Mouse (Mus musculus) MEL (cell line): Measurements from ENCODE around the gene Tenm3. TPM values are rescaled to one million over a fixed set of nuclear protein-coding genes. Genes with fewer than 3 reads are reported as not detected.

Source experiments
- DNase-seq: peaks from one replicate; pipeline ENCODE4 v3.0.0; 2011; ENCODE audit warnings: low read depth, low spot score
- H3K27ac ChIP-seq: 2 replicates; pipeline ENCODE4 v1.5.1; 2012; ENCODE audit warnings: low read depth, mild to moderate bottlenecking, control low read depth, low read length, moderate library complexity; ENCODE audit not compliant: control insufficient read depth
- H3K27me3 ChIP-seq, 2 experiments: fragments of 150-350 bp in 1 of 2; sonication (generic) in 1 of 2; 2 replicates each; pipeline ENCODE4 v1.6.1; 2012; ENCODE audit warnings: low read length in 2 of 2, mild to moderate bottlenecking in 2 of 2, improper control_type of control experiment in 1 of 2, moderate library complexity in 1 of 2; ENCODE audit not compliant: insufficient read depth in 2 of 2, control insufficient read depth in 1 of 2
- H3K36me3 ChIP-seq, 2 experiments: 2 replicates each; pipeline ENCODE4 v1.6.1; 2012 to 2014; ENCODE audit warnings: low read length in 2 of 2, improper control_type of control experiment in 1 of 2, inconsistent platforms in 1 of 2, mild to moderate bottlenecking in 1 of 2; ENCODE audit not compliant: insufficient read depth in 2 of 2, control insufficient read depth in 1 of 2
- H3K4me1 ChIP-seq, 2 experiments: fragments of 150-350 bp in 1 of 2; sonication (generic) in 1 of 2; 2 replicates each; pipeline ENCODE4 v1.6.1; 2012; ENCODE audit warnings: low read length in 2 of 2, improper control_type of control experiment in 1 of 2, mild to moderate bottlenecking in 1 of 2; ENCODE audit not compliant: insufficient read depth in 2 of 2, control insufficient read depth in 1 of 2
- H3K4me3 ChIP-seq, 2 experiments: fragments of 150-350 bp in 1 of 2; sonication (generic) in 1 of 2; 2 replicates each; pipeline ENCODE4 v1.5.1; 2012; ENCODE audit warnings: low read depth in 2 of 2, low read length in 2 of 2, mild to moderate bottlenecking in 2 of 2, moderate library complexity in 2 of 2, control low read depth in 1 of 2, improper control_type of control experiment in 1 of 2; ENCODE audit not compliant: control insufficient read depth in 1 of 2, insufficient read depth in 1 of 2
- H3K79me2 ChIP-seq: 2 replicates; pipeline ENCODE4 v1.6.1; 2012; ENCODE audit warnings: mild to moderate bottlenecking, low read length, moderate library complexity; ENCODE audit not compliant: control insufficient read depth, poor library complexity, insufficient read depth
- H3K9ac ChIP-seq: 2 replicates; pipeline ENCODE4 v1.6.1; 2012; ENCODE audit warnings: low read depth, mild to moderate bottlenecking, control low read depth, low read length, moderate library complexity; ENCODE audit not compliant: control insufficient read depth, poor library complexity, severe bottlenecking
- H3K9me3 ChIP-seq: fragments of 150-350 bp; sonication (generic); replicated peaks from 2 replicates; pipeline ENCODE4 v1.6.1; 2012; ENCODE audit warnings: mild to moderate bottlenecking, low read length, improper control_type of control experiment, moderate library complexity; ENCODE audit not compliant: insufficient read depth
- CHD2 ChIP-seq: IDR thresholded peaks from 2 replicates; pipeline ENCODE4 v1.6.1; 2011; ENCODE audit warnings: low read length, improper control_type of control experiment
- CTCF ChIP-seq, 3 experiments: IDR thresholded peaks in 2 of 3; conservative IDR thresholded peaks in 1 of 3; 2 replicates each; pipeline ENCODE4 v1.5.1; 2011 to 2012; ENCODE audit warnings: low read length in 3 of 3, low read depth in 2 of 3, mild to moderate bottlenecking in 2 of 3, improper control_type of control experiment in 1 of 3, inconsistent platforms in 1 of 3, mixed read lengths in 1 of 3, moderate library complexity in 1 of 3; ENCODE audit not compliant: control insufficient read depth in 1 of 3, insufficient read depth in 1 of 3, poor library complexity in 1 of 3, severe bottlenecking in 1 of 3
- ELF1 ChIP-seq: IDR thresholded peaks from 2 replicates; pipeline ENCODE4 v1.6.1; 2014; ENCODE audit warnings: low read depth, mild to moderate bottlenecking, inconsistent platforms, low read length, improper control_type of control experiment, moderate library complexity
- EP300 ChIP-seq, 2 experiments: IDR thresholded peaks; 2 replicates each; pipeline ENCODE4 v1.6.1; 2011; ENCODE audit warnings: improper control_type of control experiment in 2 of 2, low read length in 2 of 2, low read depth in 1 of 2, mild to moderate bottlenecking in 1 of 2
- ETS1 ChIP-seq: IDR thresholded peaks from 2 replicates; pipeline ENCODE4 v1.6.1; 2012; ENCODE audit warnings: low read depth, mild to moderate bottlenecking, inconsistent platforms, low read length, improper control_type of control experiment, moderate library complexity
- GABPA ChIP-seq: IDR thresholded peaks from 2 replicates; pipeline ENCODE4 v1.6.1; 2012; ENCODE audit warnings: low read depth, mild to moderate bottlenecking, inconsistent platforms, low read length, improper control_type of control experiment, moderate library complexity
- KAT2A ChIP-seq: conservative IDR thresholded peaks from 2 replicates; pipeline ENCODE4 v1.6.1; 2012; ENCODE audit warnings: low read depth, low read length, improper control_type of control experiment, inconsistent platforms
- MYB ChIP-seq: IDR thresholded peaks from 2 replicates; pipeline ENCODE4 v1.6.1; 2011; ENCODE audit warnings: mild to moderate bottlenecking, low read depth, low read length, improper control_type of control experiment
- POLR2A ChIP-seq, 2 experiments: IDR thresholded peaks; 2 replicates each; pipeline ENCODE4 v1.6.1; 2011 to 2012; ENCODE audit warnings: low read length in 2 of 2, mild to moderate bottlenecking in 2 of 2, control low read depth in 1 of 2, improper control_type of control experiment in 1 of 2, low read depth in 1 of 2, moderate library complexity in 1 of 2; ENCODE audit not compliant: control insufficient read depth in 1 of 2, insufficient read depth in 1 of 2, poor library complexity in 1 of 2
- POLR2AphosphoS5 ChIP-seq: IDR thresholded peaks from 2 replicates; pipeline ENCODE4 v1.6.1; 2012; ENCODE audit warnings: low read depth, borderline replicate concordance, mild to moderate bottlenecking, inconsistent platforms, low read length, moderate library complexity, mixed read lengths
- RCOR1 ChIP-seq: IDR thresholded peaks from 2 replicates; pipeline ENCODE4 v1.6.1; 2012; ENCODE audit warnings: low read depth, mild to moderate bottlenecking, inconsistent platforms, low read length, improper control_type of control experiment
- SMC3 ChIP-seq: IDR thresholded peaks from 2 replicates; pipeline ENCODE4 v1.6.1; 2011; ENCODE audit warnings: low read depth, low read length, improper control_type of control experiment
- TAL1 ChIP-seq: IDR thresholded peaks from 2 replicates; pipeline ENCODE4 v1.6.1; 2012; ENCODE audit warnings: mild to moderate bottlenecking, inconsistent platforms, low read length, moderate library complexity, mixed read lengths
- USF1 ChIP-seq: IDR thresholded peaks from 2 replicates; pipeline ENCODE4 v1.6.1; 2014; ENCODE audit warnings: low read depth, mild to moderate bottlenecking, inconsistent platforms, low read length, improper control_type of control experiment, moderate library complexity
- USF2 ChIP-seq, 2 experiments: IDR thresholded peaks; 2 replicates each; pipeline ENCODE4 v1.6.1; 2011 to 2012; ENCODE audit warnings: improper control_type of control experiment in 2 of 2, low read length in 2 of 2, borderline replicate concordance in 1 of 2, inconsistent platforms in 1 of 2, low read depth in 1 of 2, mild to moderate bottlenecking in 1 of 2; ENCODE audit not compliant: insufficient read depth in 1 of 2
- ZC3H11A ChIP-seq: IDR thresholded peaks from 2 replicates; pipeline ENCODE4 v1.6.1; 2012; ENCODE audit warnings: low read depth, mild to moderate bottlenecking, inconsistent platforms, low read length, improper control_type of control experiment
- ZKSCAN1 ChIP-seq: IDR thresholded peaks from 2 replicates; pipeline ENCODE4 v1.6.1; 2012; ENCODE audit warnings: low read depth, mild to moderate bottlenecking, inconsistent platforms, low read length, improper control_type of control experiment, moderate library complexity
- ZNF384 ChIP-seq: IDR thresholded peaks from 2 replicates; pipeline ENCODE4 v1.6.1; 2012; ENCODE audit warnings: low read depth, mild to moderate bottlenecking, inconsistent platforms, low read length, improper control_type of control experiment
- polyA plus RNA-seq, 2 experiments: library from polyadenylated mRNA; stranded (reverse) in 1 of 2; unstranded in 1 of 2; fragments of >175 nt in 1 of 2; fragments of >200 nt in 1 of 2; gene quantifications; 2 replicates each; pipeline versions ENCODE4 v1.2.1 to v1.2.4; 2012; ENCODE audit warnings: low replicate concordance in 2 of 2, low read depth in 1 of 2; ENCODE audit not compliant: insufficient read length in 2 of 2, insufficient read depth in 1 of 2, missing spikeins in 1 of 2
- total RNA-seq: library from RNA; depleted of rRNA; stranded (reverse); fragments of 300-350 nt; gene quantifications from 2 replicates; pipeline ENCODE4 v1.2.3, GENCODE M21; 2012

The Tenm3 gene
- total and polyA plus RNA-seq, 3 experiments = not detected

DNA sequence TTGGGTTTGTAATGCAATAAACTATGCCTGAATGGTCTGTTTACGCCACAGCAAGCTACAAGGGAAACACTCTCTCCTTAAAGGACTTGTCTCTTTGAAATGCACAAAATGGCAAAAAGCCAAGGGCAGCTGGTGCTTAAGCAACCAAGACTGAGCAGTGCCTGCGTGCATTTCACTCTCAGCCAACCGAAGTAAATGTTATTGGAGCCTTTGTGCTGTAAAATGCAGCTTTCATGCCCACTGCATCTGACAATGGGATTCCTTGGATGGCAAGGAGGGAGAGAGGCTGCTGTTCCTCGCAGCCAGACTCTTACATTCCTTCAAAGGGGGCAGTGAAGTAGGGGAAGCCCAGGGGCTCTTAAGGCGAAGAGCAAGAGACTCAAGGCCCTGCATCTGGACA lies 385.4 kb downstream of the Tenm3 start:
- no peaks in the 10 kb centered on the region for H3K27me3 ChIP-seq
- H3K9ac ChIP-seq = no peak overlapping the region
- H3K4me3 ChIP-seq = no peak overlapping the region
- no peak for DNase-seq
- no peak overlapping the region for H3K27ac ChIP-seq
- H3K9me3 ChIP-seq = no peaks in the 10 kb centered on the region
- no peak for TF ChIP-seq ELF1
- no peak for TF ChIP-seq CHD2
- TF ChIP-seq USF1 = no peak
- no peak for TF ChIP-seq TAL1
- no peak for TF ChIP-seq MYB
- TF ChIP-seq KAT2A = no peak
- no peak for TF ChIP-seq ZC3H11A
- TF ChIP-seq POLR2A (IDR thresholded peaks at IDR 0.05; ENCODE audit: control insufficient read depth in 1 of 2, insufficient read depth in 1 of 2, low read depth in 1 of 2, low read length in 2 of 2, poor library complexity in 1 of 2) = no peak
- TF ChIP-seq ZKSCAN1 = no peak
- TF ChIP-seq GABPA = no peak
- no peak for TF ChIP-seq EP300 (IDR thresholded peaks at IDR 0.05; ENCODE audit: low read depth in 1 of 2, low read length in 2 of 2)
- TF ChIP-seq ZNF384 = no peak
- TF ChIP-seq RCOR1 = no peak
- no peak for TF ChIP-seq SMC3
- no peak for TF ChIP-seq POLR2AphosphoS5
- no peak for TF ChIP-seq ETS1
- H3K4me1 ChIP-seq = no peaks in the 10 kb centered on the region
- no peaks in the 10 kb centered on the region for H3K79me2 ChIP-seq
- H3K36me3 ChIP-seq = no peaks in the 10 kb centered on the region

DNA sequence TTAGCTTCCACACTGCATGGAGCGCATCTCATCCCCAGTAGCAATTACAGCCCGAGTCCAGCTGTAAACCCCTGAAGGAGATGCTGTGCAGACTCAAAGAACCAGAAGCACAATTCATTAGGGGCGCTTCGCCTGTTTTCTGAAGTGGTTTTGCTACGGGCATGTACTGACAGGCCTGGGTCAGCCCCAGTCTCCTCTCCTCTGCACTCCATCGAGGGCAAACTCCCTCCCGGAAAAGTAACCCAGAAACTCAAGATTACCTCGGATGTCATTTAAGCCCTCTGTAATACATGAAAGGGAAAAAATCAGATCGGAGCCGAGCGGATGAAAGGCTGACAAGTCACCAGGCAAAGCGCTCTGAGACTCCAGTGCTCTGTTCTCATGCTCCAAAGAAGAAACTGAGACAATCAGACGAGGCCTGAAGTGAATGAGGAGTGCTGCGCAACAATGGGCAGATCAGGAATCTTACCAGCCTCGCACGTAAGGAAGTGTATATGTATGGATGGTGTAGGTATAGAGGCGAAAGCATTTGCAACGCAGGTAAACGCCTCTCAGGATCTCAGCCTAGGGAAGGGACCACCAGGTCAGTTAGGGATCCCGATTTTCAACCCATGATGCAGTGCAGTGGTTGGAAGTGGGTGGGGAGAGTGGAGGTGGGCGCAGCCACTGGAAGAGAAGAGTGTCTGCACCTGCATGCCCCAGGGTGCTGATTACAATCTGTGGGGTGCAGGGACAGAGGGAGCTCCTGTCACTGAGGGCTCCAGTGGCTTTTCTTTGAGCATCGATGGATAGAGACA lies 387.2 kb downstream of the Tenm3 start:
- TF ChIP-seq CTCF (IDR thresholded peaks at IDR 0.05 in 2 of 3, conservative IDR thresholded peaks at IDR 0.05 in 1 of 3; ENCODE audit: control insufficient read depth in 1 of 3, insufficient read depth in 1 of 3, low read depth in 2 of 3, low read length in 3 of 3, poor library complexity in 1 of 3, severe bottlenecking in 1 of 3) (no peak), USF2 (IDR thresholded peaks at IDR 0.05; ENCODE audit: borderline replicate concordance in 1 of 2, insufficient read depth in 1 of 2, low read depth in 1 of 2, low read length in 2 of 2) (no peak), SMC3 (no peak), MYB (no peak), ZNF384 (no peak)
- Histone ChIP-seq H3K27ac (no peak overlapping the region), H3K27me3 (no peaks in the 10 kb centered on the region), H3K36me3 (no peaks in the 10 kb centered on the region), H3K4me3 (no peak overlapping the region), H3K9me3 (no peaks in the 10 kb centered on the region), H3K79me2 (no peaks in the 10 kb centered on the region), H3K9ac (no peak overlapping the region), H3K4me1 (no peaks in the 10 kb centered on the region)
- DNase-seq = no peak
